Mouse (Mus musculus) 416B (cell line): ENCODE measurements at regions not wholly inside any gene's neighbourhood (a gene's known extent, or its start where the extent isn't known, plus 50 kb on each side); places are given as distances from the start of the nearest gene placed in this dataset.
A peak's percentile ranks its signal among the peaks of the same experiment; 100 is the strongest.

Source experiments
- DNase-seq: peaks from one replicate; pipeline ENCODE4 v3.0.0; 2011; ENCODE audit warnings: low read depth

- no peak for DNase-seq
Measured at GRCm38 (mm10) chr10:122515698-122516097, 67.4 kb downstream of the Avpr1a start.

DNA sequence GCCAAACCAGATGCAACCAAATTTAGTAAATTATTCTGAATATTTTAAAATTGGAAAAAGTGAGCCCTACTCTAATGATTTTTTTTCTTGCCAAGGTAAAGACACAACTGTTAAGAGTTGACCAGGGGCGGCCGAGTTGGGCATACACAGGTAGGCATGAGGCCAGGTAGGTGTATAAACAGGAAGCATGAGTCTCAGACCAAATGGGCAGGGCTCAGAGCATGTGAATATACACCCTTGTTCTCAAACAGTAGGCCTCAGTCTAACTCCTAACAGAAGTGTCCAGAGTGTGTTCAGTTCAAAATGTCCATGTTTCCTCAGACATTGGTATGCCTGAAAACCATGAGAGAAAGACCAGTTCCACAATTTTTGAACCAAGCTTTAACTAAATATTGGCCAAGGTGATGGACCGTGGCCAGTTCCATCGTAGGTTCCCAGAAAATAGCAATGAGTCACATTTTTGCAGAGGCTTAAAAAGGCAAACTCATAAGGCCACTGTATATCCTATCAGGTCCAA is 71.0 kb downstream of the Avpr1a start:
- DNase-seq, result no peak

- DNase-seq, result no peak
Measured at GRCm38 (mm10) chr10:122519981-122520380, 71.7 kb downstream of the Avpr1a start.

- no peak for DNase-seq
Measured at GRCm38 (mm10) chr10:122522631-122523030, 74.3 kb downstream of the Avpr1a start.

- no peak for DNase-seq
Measured at GRCm38 (mm10) chr10:122525360-122525759, 77.1 kb downstream of the Avpr1a start.

GRCm38 (mm10) chr10:122525807-122526206 is 77.5 kb downstream of the Avpr1a start:
- DNase-seq, result no peak

- DNase-seq, result no peak
Measured at GRCm38 (mm10) chr10:122528222-122528621, 79.9 kb downstream of the Avpr1a start.

DNA sequence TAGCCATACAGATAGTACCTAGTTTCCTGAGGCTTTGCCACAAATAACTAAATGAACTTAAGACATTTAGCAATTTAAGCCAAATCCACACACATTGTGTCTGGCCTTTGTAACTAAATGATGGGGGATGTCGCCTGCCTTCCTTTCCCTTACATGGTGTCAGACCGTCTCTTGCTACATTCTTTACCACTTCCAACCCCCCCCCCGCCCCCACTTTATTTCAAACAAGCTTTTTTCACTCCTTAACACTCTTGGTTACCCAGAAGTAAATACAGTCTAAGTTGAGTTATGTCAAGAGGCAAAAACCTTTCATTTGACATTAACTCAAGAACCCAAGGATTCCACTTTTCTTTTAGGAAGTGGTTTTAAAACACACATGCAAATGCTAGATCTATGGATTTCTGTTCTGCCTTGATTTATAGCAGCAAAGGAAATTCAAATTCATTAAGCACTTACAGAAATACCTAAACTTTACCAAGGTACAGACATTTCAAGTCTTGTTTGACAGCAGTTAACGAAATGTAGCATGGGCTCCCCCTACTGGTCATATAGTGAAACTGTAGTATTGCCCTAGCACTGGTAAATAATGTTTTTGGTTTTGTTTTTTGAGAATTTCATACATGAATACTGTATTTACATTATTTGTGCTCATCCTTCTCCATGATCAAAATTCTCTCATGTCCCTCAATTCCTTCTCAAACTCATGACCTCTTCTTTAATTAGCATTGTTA is 80.8 kb downstream of the Avpr1a start:
- DNase-seq, result peak; percentile 68

DNA sequence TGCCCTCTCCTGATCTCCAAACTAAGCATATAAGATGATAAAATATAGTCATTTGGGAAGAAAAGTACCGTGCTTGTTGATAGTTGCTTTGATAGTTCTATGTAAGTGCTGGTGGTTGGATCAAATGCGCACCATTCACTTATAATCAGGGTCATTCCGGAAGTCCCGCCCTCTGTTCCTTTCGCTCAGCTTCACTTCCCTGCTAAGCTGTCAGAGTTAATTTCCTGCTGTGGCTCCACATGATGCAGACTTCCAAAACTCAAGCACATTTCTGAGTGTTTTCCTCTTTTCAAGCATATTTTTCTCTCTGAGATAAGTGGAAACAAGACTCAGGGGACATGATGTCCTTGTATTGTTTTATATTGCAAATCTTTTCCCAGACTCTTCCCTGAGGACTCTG is 86.4 kb downstream of the Avpr1a start:
- no peak for DNase-seq

GRCm38 (mm10) chr10:122535137-122535536 is 86.8 kb downstream of the Avpr1a start:
- DNase-seq, result no peak

GRCm38 (mm10) chr10:122539655-122540054 is 91.4 kb downstream of the Avpr1a start:
- DNase-seq, result no peak

DNA sequence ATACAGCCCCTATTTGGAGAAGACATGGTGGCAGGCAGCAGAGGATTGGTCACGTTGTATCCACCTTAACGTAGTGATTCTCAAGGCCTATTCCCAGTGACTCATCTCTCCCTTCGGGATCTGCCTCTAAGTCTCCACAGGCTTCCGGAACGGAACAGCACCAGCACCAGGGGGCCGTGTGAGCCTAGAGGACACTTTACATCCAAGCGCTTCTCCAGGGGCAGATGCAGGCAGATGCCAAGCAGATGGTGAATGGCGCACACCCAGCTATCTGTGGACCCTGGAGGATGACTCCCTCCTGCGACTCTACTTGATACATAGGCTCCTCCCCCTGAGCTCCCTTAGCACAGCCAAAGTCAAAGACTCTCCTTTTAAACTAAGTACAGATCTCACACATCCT is 94.3 kb downstream of the Avpr1a start:
- no peak for DNase-seq

DNA sequence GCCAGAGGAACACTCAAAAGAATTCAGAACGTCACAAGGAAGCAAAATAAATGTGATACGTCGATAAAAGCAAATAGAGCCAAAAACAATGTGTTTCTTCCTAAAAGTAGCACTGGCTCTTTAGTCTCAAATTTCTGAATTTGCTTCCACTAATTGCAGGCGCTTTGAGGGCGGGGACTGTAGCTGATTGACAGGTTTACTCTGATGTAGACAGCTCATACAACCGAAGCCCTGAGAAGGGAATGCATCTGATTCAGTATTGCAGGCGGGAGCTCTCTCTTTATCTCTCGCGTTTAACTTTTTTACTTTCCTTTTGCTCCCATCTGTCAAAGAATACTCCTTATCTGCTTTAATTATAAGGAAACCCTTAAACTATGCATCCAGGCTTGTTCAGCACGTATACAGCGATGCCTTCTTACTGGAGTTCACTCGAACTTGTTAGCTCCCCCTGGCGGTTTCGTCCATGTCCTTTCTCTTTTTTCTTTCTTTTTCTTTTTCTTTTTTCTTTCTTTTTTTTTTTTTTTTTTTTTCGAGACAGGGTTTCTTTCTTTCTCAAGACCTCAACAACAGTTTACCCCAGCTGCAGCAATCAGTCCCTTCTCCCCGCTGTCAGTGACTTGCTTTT is 95.9 kb downstream of the Avpr1a start:
- DNase-seq, result peak; percentile 70

DNA sequence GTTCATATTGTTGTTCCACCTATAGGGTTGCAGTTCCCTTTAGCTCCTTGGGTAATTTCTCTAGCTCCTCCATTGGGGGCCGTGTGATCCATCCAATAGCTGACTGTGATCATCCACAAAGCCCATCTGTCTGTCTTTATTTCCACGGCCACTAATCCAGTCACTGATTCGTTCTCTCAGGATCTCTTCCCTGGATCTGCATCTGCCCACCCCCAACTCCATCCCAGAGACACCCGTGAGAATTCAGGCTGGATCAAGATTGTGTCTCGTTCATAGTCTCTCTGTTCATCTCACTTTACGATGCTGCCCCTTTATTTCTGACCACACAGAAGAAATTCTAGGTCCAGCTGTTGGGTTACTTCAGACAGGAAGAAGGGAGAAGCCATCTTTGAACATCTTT is 96.7 kb downstream of the Avpr1a start:
- no peak for DNase-seq

GRCm38 (mm10) chr10:122551586-122551985 is 103.3 kb downstream of the Avpr1a start:
- peak; percentile 34 for DNase-seq

GRCm38 (mm10) chr10:122553124-122553822 is 105.0 kb downstream of the Avpr1a start:
- DNase-seq, result peak; percentile 75

DNA sequence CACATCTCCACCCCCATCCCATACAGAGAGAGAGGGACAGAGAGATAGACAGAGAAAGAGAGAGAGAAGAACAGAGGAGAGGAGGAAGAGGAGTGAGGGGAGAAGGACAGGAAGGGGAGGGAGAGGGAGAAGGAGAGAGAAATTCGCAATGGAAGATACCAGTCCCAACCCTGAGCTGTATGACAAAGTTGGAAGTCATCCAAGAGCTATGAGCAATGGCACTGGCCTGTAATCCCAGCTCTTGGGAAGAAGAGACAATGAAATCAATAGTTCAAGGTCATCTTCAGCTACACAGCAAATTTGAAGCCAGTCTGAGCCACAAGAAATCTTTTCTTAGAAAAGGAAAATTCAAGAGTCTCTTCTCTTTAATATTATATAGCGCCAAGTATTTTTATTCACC is 105.6 kb downstream of the Avpr1a start:
- no peak for DNase-seq

DNA sequence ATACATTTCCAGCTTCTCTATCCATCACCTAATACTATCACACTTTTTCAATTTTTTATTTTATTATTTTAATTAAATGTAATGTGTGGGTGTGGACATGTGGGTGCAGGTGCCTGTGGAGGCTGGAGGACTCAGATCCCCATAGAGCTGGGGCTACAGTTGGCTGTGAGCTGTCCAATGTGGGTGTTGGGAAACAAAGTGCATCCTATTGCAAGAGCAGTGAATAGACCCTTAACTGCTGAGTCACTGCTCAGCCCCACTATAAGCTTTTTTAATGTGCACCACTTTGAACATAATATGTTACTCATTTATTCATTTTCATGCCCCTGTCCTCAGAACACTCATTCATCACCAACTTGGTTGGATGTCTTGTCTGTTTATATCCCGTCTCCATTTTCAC is 110.4 kb downstream of the Avpr1a start:
- DNase-seq, result peak; percentile 63

- no peak for DNase-seq
Measured at GRCm38 (mm10) chr10:122560001-122560695, 111.8 kb downstream of the Avpr1a start.

- DNase-seq, result no peak
Measured at GRCm38 (mm10) chr10:122561924-122562323, 113.6 kb downstream of the Avpr1a start.

DNA sequence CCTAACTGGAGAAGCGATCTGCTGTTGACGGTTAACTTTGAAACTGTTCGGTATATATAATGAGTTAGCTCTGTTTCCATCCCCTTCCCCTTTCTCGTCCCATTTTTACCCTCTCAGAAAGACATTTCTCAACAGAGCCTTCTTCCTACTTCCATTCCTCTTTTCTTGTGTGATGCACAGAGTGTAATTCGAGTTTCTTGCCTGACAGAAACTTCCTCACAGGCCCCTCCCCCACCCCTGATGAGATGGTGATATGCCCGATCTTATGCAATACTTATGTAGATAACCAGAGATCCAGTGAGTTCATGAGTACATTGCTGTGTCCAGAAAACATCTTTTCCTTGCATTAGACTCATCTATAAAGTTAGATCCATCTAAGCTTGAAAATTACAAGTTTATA is 114.2 kb downstream of the Avpr1a start:
- DNase-seq, result peak; percentile 39

- DNase-seq, result no peak
Measured at GRCm38 (mm10) chr10:122563973-122564372, 114.6 kb upstream of the Ppm1h start.
